Mouse (Mus musculus) embryonic stem cell, embryonic (primary cell): ENCODE measurements around the gene Gast.

ENCODE experiments used
- CTCF ChIA-PET, 4 experiments: fragments of 300-600 bp in 2 of 4; fragments of 350-600 bp in 2 of 4; sonication (Branson Sonifier 250); formaldehyde crosslinking; loops; one replicate each; lab custom pipeline; 2022; ENCODE audit warnings: inconsistent platforms in 2 of 4; lab: Charles Lee
- POLR2A ChIA-PET, 4 experiments: fragments of 300-600 bp in 2 of 4; fragments of 350-600 bp in 2 of 4; sonication (Branson Sonifier 250); formaldehyde crosslinking; loops; one replicate each; lab custom pipeline; 2022; ENCODE audit warnings: antibody characterized with exemption in 4 of 4, inconsistent platforms in 1 of 4; lab: Charles Lee

The Gast gene

GRCm38 (mm10) chr11:100362979-100363562 lies 28.9 kb downstream of the Gast start:
- POLR2A ChIA-PET, result interaction anchor here in 3 of 4 experiments (0.9 to 3.2 kb wide), 15 partner anchors 8 to 109 kb away, joined by 3 to 38 read pairs (median 4); partner anchors contain the start of genes Eif1 (in 2 of the 3), Jup (in 2 of the 3) and Klhl11 (in 1 of the 3)
- CTCF ChIA-PET, result interaction anchor here in 3 of 4 experiments (0.5 to 3.0 kb wide), 10 partner anchors 10 to 83 kb away, joined by 3 to 29 read pairs (median 4); partner anchors contain the start of gene Jup (in 2 of the 3)

GRCm38 (mm10) chr11:100369145-100369544 lies 34.9 kb downstream of the Gast start:
- POLR2A ChIA-PET, result interaction anchor here in 3 of 4 experiments (0.6 to 13.3 kb wide), 9 partner anchors 11 to 48 kb away, joined by 3 to 425 read pairs (median 6); partner anchors contain the start of genes Jup (in 2 of the 3), Eif1 (in 1 of the 3) and P3h4 (in 1 of the 3)
- CTCF ChIA-PET, result interaction anchor here in 1 of 4 experiments (0.9 to 1.2 kb wide), 2 partner anchors 14 to 28 kb away, joined by 3 read pairs; partner anchors contain the start of gene Jup

- ChIA-PET CTCF (interaction anchor here in 1 of 4 experiments (0.5 kb wide), 1 partner anchor 195 kb away, joined by 4 read pairs; no protein-coding TSS in a partner anchor), POLR2A (interaction anchor here in 3 of 4 experiments (1.1 to 20.1 kb wide), 9 partner anchors 14 to 50 kb away, joined by 3 to 626 read pairs (median 8); partner anchors contain the start of genes Eif1 (in 2 of the 3) and Jup (in 2 of the 3))
These were observed 35.6 kb downstream of the Gast start for GRCm38 (mm10) chr11:100369822-100370221.

GRCm38 (mm10) chr11:100371981-100372558 lies 37.9 kb downstream of the Gast start:
- POLR2A ChIA-PET, result interaction anchor here (0.6 to 20.1 kb wide), 11 partner anchors 8 to 52 kb away, joined by 3 to 626 read pairs (median 4); partner anchors contain the start of genes Eif1 (in 2 of the 4), Jup (in 2 of the 4) and Hap1 (in 1 of the 4)

GRCm38 (mm10) chr11:100375127-100375526 lies 40.9 kb downstream of the Gast start:
- ChIA-PET CTCF (interaction anchor here in 3 of 4 experiments (0.8 to 2.5 kb wide), 10 partner anchors 9 to 93 kb away, joined by 3 to 24 read pairs (median 5); partner anchors contain the start of genes Hap1 (in 1 of the 3), Jup (in 1 of the 3) and P3h4 (in 1 of the 3)), POLR2A (interaction anchor here (1.1 to 20.1 kb wide), 30 partner anchors 8 to 178 kb away, joined by 3 to 626 read pairs (median 14); partner anchors contain the start of genes Jup (in 4 of the 4), Eif1 (in 3 of the 4), Acly (in 2 of the 4) and P3h4 (in 2 of the 4))

More at GRCm38 (mm10) chr11:100371981-100372558, 37.9 kb downstream of the Gast start:
- CTCF ChIA-PET, result interaction anchor here in 3 of 4 experiments (0.7 to 2.7 kb wide), 5 partner anchors 8 to 49 kb away, joined by 3 to 8 read pairs (median 4); no protein-coding TSS in a partner anchor

- CTCF ChIA-PET, result interaction anchor here (0.6 to 2.5 kb wide), 24 partner anchors 9 to 1457 kb away, joined by 3 to 24 read pairs (median 5); partner anchors contain the start of genes Jup (in 3 of the 4), Eif1 (in 1 of the 4) and P3h4 (in 1 of the 4)
- POLR2A ChIA-PET, result interaction anchor here (0.5 to 20.1 kb wide), 72 partner anchors 8 to 925 kb away, joined by 3 to 626 read pairs (median 6); partner anchors contain the start of genes Eif1 (in 4 of the 4), Jup (in 4 of the 4), P3h4 (in 4 of the 4) and Acly (in 3 of the 4)
These were observed 41.8 kb downstream of the Gast start for GRCm38 (mm10) chr11:100376005-100376404.

GRCm38 (mm10) chr11:100376746-100377389 lies 42.7 kb downstream of the Gast start:
- ChIA-PET POLR2A (interaction anchor here (0.6 to 20.1 kb wide), 61 partner anchors 8 to 1724 kb away, joined by 3 to 626 read pairs (median 6); partner anchors contain the start of genes Jup (in 4 of the 4), Acly (in 3 of the 4), Eif1 (in 3 of the 4) and Hap1 (in 3 of the 4)), CTCF (interaction anchor here (0.8 to 2.5 kb wide), 19 partner anchors 8 to 37 kb away, joined by 3 to 24 read pairs (median 5); partner anchors contain the start of genes Jup (in 3 of the 4) and P3h4 (in 1 of the 4))

GRCm38 (mm10) chr11:100377989-100378388 lies 43.8 kb downstream of the Gast start:
- CTCF ChIA-PET, result interaction anchor here in 2 of 4 experiments (1.2 to 2.5 kb wide), 3 partner anchors 13 to 18 kb away, joined by 3 to 24 read pairs (median 4); partner anchors contain the start of gene Jup (in 1 of the 2)
- POLR2A ChIA-PET, result interaction anchor here (0.9 to 20.1 kb wide), 20 partner anchors 11 to 150 kb away, joined by 3 to 626 read pairs (median 12); partner anchors contain the start of genes Jup (in 4 of the 4), Hap1 (in 3 of the 4), Acly (in 2 of the 4) and Eif1 (in 1 of the 4)

GRCm38 (mm10) chr11:100378446-100378845 lies 44.2 kb downstream of the Gast start:
- POLR2A ChIA-PET, result interaction anchor here in 3 of 4 experiments (0.6 to 20.1 kb wide), 14 partner anchors 11 to 150 kb away, joined by 3 to 626 read pairs (median 6); partner anchors contain the start of genes Jup (in 3 of the 3), Acly (in 2 of the 3), Eif1 (in 2 of the 3) and Hap1 (in 1 of the 3)
- CTCF ChIA-PET, result interaction anchor here in 2 of 4 experiments (0.6 to 1.2 kb wide), 2 partner anchors 12 to 63 kb away, joined by 3 to 6 read pairs; partner anchors contain the start of genes Klhl10 (in 1 of the 2) and Nt5c3b (in 1 of the 2)

- ChIA-PET POLR2A (interaction anchor here in 3 of 4 experiments (0.8 to 20.1 kb wide), 7 partner anchors 10 to 59 kb away, joined by 3 to 626 read pairs (median 94); partner anchors contain the start of genes Jup (in 3 of the 3) and Eif1 (in 2 of the 3)), CTCF (interaction anchor here in 1 of 4 experiments (0.6 kb wide), 1 partner anchor 63 kb away, joined by 6 read pairs; the partner anchor contains the start of genes Klhl10 and Nt5c3b)
These were observed 45.1 kb downstream of the Gast start for GRCm38 (mm10) chr11:100379311-100379710.

GRCm38 (mm10) chr11:100382682-100383081 lies 48.5 kb downstream of the Gast start:
- ChIA-PET POLR2A (interaction anchor here (0.5 to 20.1 kb wide), 38 partner anchors 8 to 674 kb away, joined by 3 to 626 read pairs (median 4); partner anchors contain the start of genes Eif1 (in 4 of the 4), Jup (in 3 of the 4), Klhl11 (in 2 of the 4) and P3h4 (in 1 of the 4)), CTCF (interaction anchor here (0.6 to 3.5 kb wide), 15 partner anchors 9 to 104 kb away, joined by 3 to 21 read pairs (median 5); partner anchors contain the start of genes Jup (in 2 of the 4) and Klhl11 (in 1 of the 4))

GRCm38 (mm10) chr11:100385016-100385415 lies 50.8 kb downstream of the Gast start:
- ChIA-PET POLR2A (interaction anchor here (1.0 to 20.1 kb wide), 17 partner anchors 5 to 142 kb away, joined by 3 to 626 read pairs (median 15); partner anchors contain the start of genes Eif1 (in 3 of the 4), Jup (in 3 of the 4), Klhl10 (in 1 of the 4) and Nt5c3b (in 1 of the 4)), CTCF (interaction anchor here in 3 of 4 experiments (0.9 to 3.5 kb wide), 7 partner anchors 9 to 23 kb away, joined by 3 to 21 read pairs (median 5); partner anchors contain the start of gene Jup (in 2 of the 3))

GRCm38 (mm10) chr11:100386586-100386985 lies 52.4 kb downstream of the Gast start:
- ChIA-PET POLR2A (interaction anchor here (0.5 to 20.1 kb wide), 46 partner anchors 5 to 553 kb away, joined by 3 to 626 read pairs (median 5); partner anchors contain the start of genes Eif1 (in 4 of the 4), Jup (in 4 of the 4), Acly (in 3 of the 4) and P3h4 (in 2 of the 4)), CTCF (interaction anchor here (0.6 to 2.5 kb wide), 10 partner anchors 9 to 75 kb away, joined by 3 to 14 read pairs (median 4); partner anchors contain the start of genes Fkbp10 (in 1 of the 4), Jup (in 1 of the 4) and P3h4 (in 1 of the 4))
